Mouse (Mus musculus): Measurements from ENCODE around the gene Rtp1. TPM values are rescaled to one million over a fixed set of nuclear protein-coding genes. Genes with fewer than 3 reads are reported as not detected.

The Rtp1 gene
- total RNA-seq, 2 experiments from 2014 or later: 0.18 TPM; not detected in 1

GRCm38 (mm10) chr16:23454376-23454775, 25.4 kb downstream of the Rtp1 start:
- DNase-seq (ENCODE audit: low spot score in 2 of 2): peak in 1 of 2 experiments; percentile 6

GRCm38 (mm10) chr16:23456534-23456933, 27.6 kb downstream of the Rtp1 start:
- DNase-seq (ENCODE audit: low spot score in 2 of 2): no peak

GRCm38 (mm10) chr16:23457338-23457737, 28.4 kb downstream of the Rtp1 start:
- no peak for DNase-seq (ENCODE audit: low spot score in 2 of 2)

- DNase-seq (ENCODE audit: low spot score in 2 of 2): no peak
Observed at GRCm38 (mm10) chr16:23458906-23459588, 30.1 kb downstream of the Rtp1 start.

GRCm38 (mm10) chr16:23463671-23464347, 34.9 kb downstream of the Rtp1 start:
- DNase-seq (ENCODE audit: low spot score in 2 of 2): no peak

GRCm38 (mm10) chr16:23471551-23471950, 42.6 kb downstream of the Rtp1 start:
- DNase-seq (ENCODE audit: low spot score in 2 of 2): no peak

GRCm38 (mm10) chr16:23472046-23472445, 43.1 kb downstream of the Rtp1 start:
- no peak for DNase-seq (ENCODE audit: low spot score in 2 of 2)

- DNase-seq (ENCODE audit: low spot score in 2 of 2): no peak
Observed at GRCm38 (mm10) chr16:23475651-23476050, 46.7 kb downstream of the Rtp1 start.

- DNase-seq (ENCODE audit: low spot score in 2 of 2): no peak
Observed at GRCm38 (mm10) chr16:23476598-23476997, 47.7 kb downstream of the Rtp1 start.

GRCm38 (mm10) chr16:23479872-23480603, 51.1 kb downstream of the Rtp1 start:
- DNase-seq (ENCODE audit: low spot score in 2 of 2): no peak

GRCm38 (mm10) chr16:23482218-23482617, 53.3 kb downstream of the Rtp1 start:
- no peak for DNase-seq (ENCODE audit: low spot score in 2 of 2)

GRCm38 (mm10) chr16:23482846-23483245, 53.9 kb downstream of the Rtp1 start:
- no peak for DNase-seq (ENCODE audit: low spot score in 2 of 2)

- DNase-seq (ENCODE audit: low spot score in 2 of 2): no peak
Observed at GRCm38 (mm10) chr16:23483292-23483691, 54.4 kb downstream of the Rtp1 start.

Other genes starting within 250 kb of the Rtp1 start
- 10 to 100 TPM; 12.8 to 15.5 TPM for gene St6gal1, start 204.4 kb upstream of the Rtp1 start, total RNA-seq (2021)
- gene Rtp4, start 91.2 kb downstream of the Rtp1 start, total RNA-seq (2021): 1 to 10 TPM in 1 of 2 experiments, under 1 TPM in 1; 0.60 to 1.1 TPM
- 10 to 100 TPM; 37.8 to 40.1 TPM for gene Masp1, start 91.7 kb downstream of the Rtp1 start, total RNA-seq (2021)

All from layer of hippocampus, postnatal 10 days (tissue).